Mouse (Mus musculus) embryo, embryonic 9.5 days (tissue): Measurements from ENCODE around the gene Npas3.

Source experiments
- DNase-seq: peaks from one replicate; pipeline ENCODE4 v3.0.0-alpha.2; 2017; ENCODE audit errors: extremely low spot score

Npas3 gene

DNA sequence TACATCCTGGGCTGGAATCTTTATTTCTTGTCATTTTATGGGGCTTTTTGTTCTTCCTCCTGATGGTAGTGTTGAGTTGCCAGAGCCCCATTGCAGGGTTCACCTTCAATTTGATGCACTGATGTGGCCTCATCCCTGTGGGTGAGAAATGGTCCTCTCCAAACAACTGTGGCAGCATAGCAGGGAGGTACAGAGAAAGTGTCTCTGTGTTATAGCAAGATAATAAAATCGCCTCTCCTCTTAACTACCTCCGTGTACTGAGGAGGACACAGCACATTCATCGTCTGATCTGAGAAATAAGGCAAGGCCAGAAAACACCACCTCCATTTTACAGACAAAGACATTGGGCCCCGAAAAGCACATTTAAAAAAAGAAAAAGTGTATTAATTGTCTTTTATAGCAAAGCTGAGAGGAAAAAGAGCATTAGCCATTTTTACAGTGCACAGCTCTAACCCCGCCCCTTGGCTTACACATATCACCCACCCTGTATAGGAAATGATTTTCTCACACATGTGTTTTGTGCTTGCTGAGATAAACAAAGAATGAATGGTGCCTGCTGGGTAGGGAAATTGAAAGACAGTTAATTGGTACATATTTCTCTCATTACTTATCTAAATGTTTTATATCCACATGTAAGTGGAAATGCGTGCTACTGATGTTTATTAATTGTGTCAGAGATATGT is 546.4 kb downstream of the Npas3 start:
- DNase-seq, result no peak

GRCm38 (mm10) chr12:53801831-53802230 is 553.4 kb downstream of the Npas3 start:
- no peak for DNase-seq

- no peak for DNase-seq
These were observed 553.9 kb downstream of the Npas3 start for GRCm38 (mm10) chr12:53802381-53802780.

GRCm38 (mm10) chr12:53810081-53810480 is 561.6 kb downstream of the Npas3 start:
- DNase-seq, result no peak

DNA sequence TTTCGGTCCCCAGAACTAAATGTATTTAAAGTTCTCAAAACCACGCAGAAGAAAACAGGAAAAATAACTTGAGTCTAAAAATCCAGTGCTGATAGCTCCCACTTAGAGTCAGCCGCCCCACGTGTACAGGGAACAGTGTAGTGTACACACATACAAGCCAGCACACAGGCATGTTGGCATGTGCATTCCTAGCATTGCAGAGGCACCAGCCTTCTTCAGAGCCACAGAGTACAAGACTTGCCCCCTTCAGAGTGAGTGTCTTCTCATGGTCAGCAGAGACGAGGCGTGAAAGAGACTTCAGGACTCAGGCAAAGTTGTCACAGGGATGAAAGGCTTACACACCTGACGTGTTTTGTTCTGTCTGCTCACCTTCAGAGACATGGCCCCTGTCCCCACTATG is 565.8 kb downstream of the Npas3 start:
- no peak for DNase-seq

GRCm38 (mm10) chr12:53819982-53820381 is 571.5 kb downstream of the Npas3 start:
- no peak for DNase-seq

GRCm38 (mm10) chr12:53822881-53823280 is 574.4 kb downstream of the Npas3 start:
- no peak for DNase-seq

GRCm38 (mm10) chr12:53825251-53825650 is 576.8 kb downstream of the Npas3 start:
- DNase-seq, result no peak

GRCm38 (mm10) chr12:53825898-53826605 is 577.6 kb downstream of the Npas3 start:
- no peak for DNase-seq

DNA sequence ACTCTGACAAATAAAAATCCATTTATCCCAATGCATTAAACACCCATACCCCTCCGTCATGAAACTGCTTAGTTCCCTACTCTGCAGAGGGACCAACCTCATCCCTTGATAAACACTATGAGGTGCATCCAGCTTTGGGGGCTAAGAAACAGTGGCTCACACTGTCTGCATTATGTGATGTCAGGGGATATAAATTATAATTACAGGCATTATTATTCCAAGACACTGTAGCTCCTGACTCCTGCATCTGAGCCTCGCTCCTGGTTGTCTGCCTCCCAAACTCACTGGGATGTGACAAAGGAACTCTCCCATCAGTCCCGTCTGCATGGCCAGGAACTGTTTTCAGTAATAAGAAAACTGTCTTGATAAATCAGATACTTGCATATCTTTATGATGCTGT is 578.3 kb downstream of the Npas3 start:
- DNase-seq, result no peak

DNA sequence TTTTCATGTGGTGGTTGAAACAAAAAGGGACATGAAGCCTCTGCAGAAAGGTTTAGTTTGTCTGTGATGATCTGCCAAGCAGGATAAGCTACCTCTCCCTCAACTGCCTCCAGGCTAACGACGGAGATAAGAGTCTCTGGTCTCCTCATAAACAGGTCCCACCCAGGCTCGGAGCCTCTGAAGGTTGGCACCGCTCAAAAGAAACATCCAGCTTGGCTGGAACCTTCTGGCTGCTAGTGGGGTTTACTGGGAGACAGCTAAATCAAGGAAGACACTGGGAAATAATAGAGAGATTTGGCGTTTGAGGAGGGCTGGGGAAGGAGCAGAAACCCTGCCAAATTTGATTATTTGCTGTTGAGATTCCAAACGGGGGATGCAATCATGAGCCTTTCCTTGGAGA is 584.1 kb downstream of the Npas3 start:
- no peak for DNase-seq

- no peak for DNase-seq
These were observed 584.9 kb downstream of the Npas3 start for GRCm38 (mm10) chr12:53833348-53833747.

DNA sequence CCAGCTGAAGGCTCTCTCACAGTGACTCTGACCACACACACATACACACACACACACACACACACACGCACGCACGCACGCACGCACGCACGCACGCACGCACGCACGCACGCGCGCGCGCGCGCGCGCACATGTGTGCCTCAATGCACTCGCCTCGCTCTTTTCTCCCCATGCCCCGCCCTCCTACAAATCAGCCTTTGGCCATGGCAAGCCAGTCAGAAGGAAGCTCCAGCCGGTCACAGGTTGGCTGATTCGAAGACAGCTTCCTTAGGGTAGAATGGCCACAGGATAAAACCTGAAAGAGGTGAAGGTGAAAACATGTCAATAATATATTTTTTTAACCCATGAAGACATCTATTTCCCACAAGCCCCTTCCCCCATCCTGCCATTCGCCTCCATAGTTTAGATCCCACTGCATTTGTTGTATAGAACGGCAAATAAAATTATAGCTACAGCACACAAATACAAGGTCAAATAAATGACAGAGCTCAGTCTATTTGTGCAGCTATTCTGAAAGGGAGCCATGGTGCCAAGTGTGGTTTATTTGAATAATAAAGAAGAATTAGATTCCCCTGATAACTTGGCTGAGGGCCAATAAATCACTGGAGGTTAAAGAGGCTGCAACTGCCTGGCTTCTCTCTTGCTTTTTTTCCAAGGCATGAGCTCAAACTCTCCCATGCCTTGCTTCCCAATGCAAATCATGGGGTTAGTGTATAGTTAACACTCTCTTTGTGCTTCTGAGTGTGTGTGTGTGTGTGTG is 587.7 kb downstream of the Npas3 start:
- no peak for DNase-seq

- no peak for DNase-seq
These were observed 588.9 kb downstream of the Npas3 start for GRCm38 (mm10) chr12:53837408-53837807.

DNA sequence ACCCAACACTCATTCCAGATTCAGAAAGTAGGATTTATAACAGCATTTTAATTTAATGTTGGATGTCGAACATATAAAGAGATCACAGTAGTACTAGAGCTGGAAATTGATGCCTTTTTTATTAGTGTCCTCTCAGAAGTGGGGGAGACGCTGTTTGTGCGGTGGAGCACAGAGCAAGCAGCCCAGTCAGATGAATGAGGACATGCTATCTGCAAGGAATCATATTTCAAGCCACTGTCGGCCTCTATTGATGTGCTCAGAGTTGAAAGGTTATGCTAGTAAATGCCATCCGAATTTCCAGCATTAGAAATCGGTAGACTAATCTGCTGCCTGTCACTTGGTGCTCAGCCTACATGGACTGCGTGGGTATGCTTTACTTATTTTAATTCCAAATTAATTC is 590.1 kb downstream of the Npas3 start:
- peak; percentile 37 for DNase-seq

DNA sequence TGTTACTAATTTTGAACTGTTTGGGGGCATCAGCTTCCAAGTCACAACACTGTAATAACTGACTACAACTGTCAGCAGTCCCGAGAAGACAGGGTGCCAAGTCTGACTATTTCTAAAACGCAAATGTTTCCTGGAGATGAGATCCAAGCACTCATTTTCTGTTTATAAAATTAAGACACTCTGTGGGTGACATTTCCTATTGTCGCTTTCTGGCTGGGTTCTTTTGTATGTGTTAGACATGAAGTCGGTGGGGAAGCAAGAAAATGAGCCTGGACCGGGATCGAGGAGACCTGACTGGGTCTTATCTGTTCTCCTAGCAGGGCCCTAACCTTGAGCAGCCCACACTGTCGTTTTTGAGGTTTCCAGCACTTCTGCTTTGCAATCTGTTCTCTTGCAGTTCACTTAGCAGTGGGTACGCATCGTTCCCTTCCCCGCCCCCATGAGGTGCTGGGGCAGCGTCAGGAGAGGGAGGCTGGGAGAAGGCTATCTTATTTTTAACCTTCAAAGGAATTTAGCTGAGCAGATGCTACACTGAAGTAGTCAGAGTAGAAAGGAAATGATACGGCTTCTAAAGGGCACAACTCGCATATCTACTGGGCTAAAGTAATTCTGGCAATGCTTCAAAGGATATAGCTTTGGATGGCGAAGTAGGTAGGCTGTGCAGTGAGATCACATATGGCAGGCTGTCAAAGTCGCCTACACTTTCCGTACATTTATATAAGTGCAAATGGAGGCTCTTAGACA is 593.6 kb downstream of the Npas3 start:
- no peak for DNase-seq

- DNase-seq, result no peak
These were observed 595.1 kb downstream of the Npas3 start for GRCm38 (mm10) chr12:53843626-53844025.

DNA sequence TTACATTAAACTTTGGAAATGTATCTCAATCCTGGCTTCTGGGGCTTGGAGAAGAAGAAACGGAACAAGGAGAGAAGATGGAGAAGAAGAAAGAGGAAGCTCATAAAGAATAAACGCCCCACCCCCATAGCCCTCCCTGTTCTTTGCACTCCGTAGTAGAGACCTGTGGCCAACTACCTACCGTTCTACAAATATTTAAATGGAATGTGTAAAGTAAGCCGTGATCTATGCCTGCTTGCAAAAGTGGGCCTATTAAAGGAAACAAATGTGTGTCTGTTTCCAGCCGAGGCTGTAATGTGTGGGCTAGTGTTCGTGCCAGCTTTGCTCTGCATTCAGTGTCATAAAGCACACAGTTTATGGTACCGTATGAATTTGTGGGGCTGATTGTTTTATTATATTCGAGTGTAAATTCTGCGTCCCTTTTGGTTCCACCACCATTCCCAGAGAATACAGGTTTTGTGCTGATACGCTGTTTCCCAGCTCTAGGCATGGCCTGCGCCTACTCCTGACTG is 597.7 kb downstream of the Npas3 start:
- DNase-seq, result no peak

DNA sequence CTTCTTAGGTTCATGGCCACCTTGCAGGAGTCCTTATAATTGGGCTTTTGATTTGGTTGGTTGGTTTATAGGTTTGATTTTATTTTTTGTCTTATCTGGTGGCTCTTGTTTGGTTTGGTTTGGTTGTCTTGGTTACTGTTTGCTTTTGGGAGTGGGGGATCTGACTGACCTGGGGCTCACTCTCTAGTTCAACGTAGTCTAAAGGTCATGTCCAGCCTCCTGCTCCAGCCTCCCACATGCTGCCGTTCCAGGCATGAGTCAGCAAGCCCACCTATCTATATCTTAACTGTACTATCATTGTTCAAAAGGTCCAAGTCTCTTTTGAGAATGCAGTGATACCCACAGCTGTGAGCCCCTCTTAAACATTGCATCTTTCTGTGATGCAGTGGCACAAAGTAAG is 600.8 kb downstream of the Npas3 start:
- no peak for DNase-seq

DNA sequence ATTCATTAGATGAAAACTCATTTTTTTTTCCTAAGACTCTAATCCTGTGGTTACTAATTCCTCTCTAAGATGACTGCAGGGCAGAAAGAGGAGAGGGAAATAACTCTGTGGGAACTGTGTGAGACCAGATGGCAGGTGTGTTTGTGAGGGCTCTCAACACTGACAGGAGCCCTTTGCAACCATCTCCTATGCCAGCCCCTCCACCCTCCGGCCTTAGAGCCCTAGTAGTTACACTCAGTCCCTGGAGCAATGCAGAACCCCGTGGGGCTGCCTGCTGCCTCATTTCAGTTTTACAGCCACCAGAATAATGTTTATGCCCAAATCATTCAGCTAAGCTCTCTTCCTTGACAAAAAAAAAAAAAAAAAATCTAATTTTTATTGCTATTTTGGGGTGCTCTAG is 604.0 kb downstream of the Npas3 start:
- DNase-seq, result no peak

- DNase-seq, result no peak
These were observed 611.7 kb downstream of the Npas3 start for GRCm38 (mm10) chr12:53860176-53860575.

GRCm38 (mm10) chr12:53862281-53862680 is 613.8 kb downstream of the Npas3 start:
- no peak for DNase-seq
